Mouse (Mus musculus) hindbrain, postnatal 0 days (tissue): ENCODE results near the gene Bbs1. TPM values are rescaled to one million over a fixed set of nuclear protein-coding genes. Genes with fewer than 3 reads are reported as not detected.
A peak's percentile ranks its signal among the peaks of the same experiment; 100 is the strongest.

ENCODE experiments used
- ATAC-seq: fragments of 200-750 bp; cut with Nextera tagmentation; 2 replicates; pipeline ENCODE4 v1.8.0; 2017; ENCODE audit warnings: mild to moderate bottlenecking, moderate TSS enrichment, moderate library complexity
- DNase-seq: peaks from one replicate; pipeline ENCODE4 v3.0.0-alpha.2; 2015; ENCODE audit warnings: low spot score
- H3K27ac ChIP-seq: fragments of 300-500 bp; sonication (generic); 2 replicates; pipeline ENCODE4 v1.5.1; 2014; ENCODE audit warnings: mild to moderate bottlenecking
- H3K27me3 ChIP-seq: fragments of 300-500 bp; sonication (generic); 2 replicates; pipeline ENCODE4 v1.6.1; 2014; ENCODE audit warnings: low read length, mixed read lengths; ENCODE audit not compliant: insufficient read depth
- H3K36me3 ChIP-seq: fragments of 300-500 bp; sonication (generic); 2 replicates; pipeline ENCODE4 v1.6.1; 2014; ENCODE audit warnings: low read length, mixed read lengths; ENCODE audit not compliant: insufficient read depth
- H3K4me1 ChIP-seq: fragments of 300-500 bp; sonication (generic); 2 replicates; pipeline ENCODE4 v1.6.1; 2014; ENCODE audit warnings: antibody characterized with exemption, low read length, mixed read lengths; ENCODE audit not compliant: insufficient read depth
- H3K4me2 ChIP-seq: fragments of 300-500 bp; sonication (generic); 2 replicates; pipeline ENCODE4 v1.6.1; 2014; ENCODE audit warnings: low read depth, mild to moderate bottlenecking, low read length, moderate library complexity, mixed read lengths
- H3K4me3 ChIP-seq: fragments of 300-500 bp; sonication (generic); 2 replicates; pipeline ENCODE4 v1.5.1; 2014; ENCODE audit warnings: low read length
- H3K9ac ChIP-seq: fragments of 300-500 bp; sonication (generic); replicated peaks from 2 replicates; pipeline ENCODE4 v1.6.1; 2014; ENCODE audit warnings: mild to moderate bottlenecking, low read length, moderate library complexity, mixed read lengths
- H3K9me3 ChIP-seq: fragments of 300-500 bp; sonication (generic); 2 replicates; pipeline ENCODE4 v1.6.1; 2016; ENCODE audit warnings: low read length, mixed read lengths
- CTCF ChIP-seq: IDR thresholded peaks from 2 replicates; pipeline ENCODE4 v1.5.1; 2016; ENCODE audit warnings: antibody characterized with exemption, control low read depth, low read depth
- WGBS: fragments of 180-500 bp; shearing (Covaris S2); extraction: QIAGEN DNeasy Blood & Tissue Kit; methylation state at CpG from one replicate; pipeline ENCODE4 v1.1.7; 2014; 5-methylcytosine and 5-hydroxymethylcytosine counted together
- polyA plus RNA-seq: library from polyadenylated mRNA; unstranded; fragments of >200 nt; fragmentation: Nextera tagmentation; extraction: Ambion mirVana; gene quantifications from 2 replicates; pipeline ENCODE4 v1.2.1, GENCODE M21; 2015
- total RNA-seq: library from RNA; depleted of rRNA; stranded (reverse); fragments of >200 nt; gene quantifications from 2 replicates; pipeline ENCODE4 v1.2.3, GENCODE M21; 2014; rRNA removed

The Bbs1 gene
- total and polyA plus RNA-seq, 2 experiments from 2014 or later, result 7.3 to 37.6 TPM

DNA sequence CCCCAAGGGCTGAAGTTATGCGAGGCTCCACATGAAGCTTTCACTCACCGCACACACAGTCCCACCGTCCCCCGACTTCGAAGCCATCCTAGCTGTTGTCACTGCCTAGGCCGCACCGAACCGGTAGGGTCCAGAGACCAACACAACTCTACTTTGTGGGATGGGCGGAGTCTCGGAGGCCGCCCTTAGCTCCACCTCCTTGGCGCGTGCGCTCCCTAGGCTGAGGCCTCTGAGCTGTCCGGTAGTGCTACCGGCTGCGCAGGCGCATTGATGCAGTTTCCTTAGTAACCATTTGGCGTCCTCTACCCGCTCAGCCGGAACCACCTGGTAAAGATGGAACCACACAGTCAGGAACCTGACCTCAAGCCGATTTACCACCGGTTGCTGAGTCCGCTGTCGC is 67.3 kb downstream of the Bbs1 start, which contains the start of the genes Ccs and Ccdc87:
Gene Ccs, minus strand, starts transcription at position 184 of the 400 bp plus-strand sequence.
Gene Ccdc87, plus strand, starts transcription at position 218 of the 400 bp plus-strand sequence.
- WGBS, result under 1% methylated on average over 25 of the region's 25 CpGs
- Histone ChIP-seq H3K4me1 (peaks cover 6% of the 10 kb centered on the region; the same call in 1 of the 2 replicates), H3K4me2 (peak within 1 kb of the TSS; percentile 98), H3K9me3 (no peaks in the 10 kb centered on the region), H3K4me3 (peak within 1 kb of the TSS; percentile 67), H3K27me3 (peaks cover 13% of the 10 kb centered on the region; the same call in 1 of the 2 replicates), H3K36me3 (no peaks in the 10 kb centered on the region), H3K27ac (peak within 1 kb of the TSS; percentile 37; the same call in 1 of the 2 replicates), H3K9ac (peak within 1 kb of the TSS; percentile 59)
- TF ChIP-seq CTCF, result no peak; the same call in none of the 2 replicates
- ATAC-seq (peak; percentile 98), DNase-seq (peak; percentile 98)

DNA sequence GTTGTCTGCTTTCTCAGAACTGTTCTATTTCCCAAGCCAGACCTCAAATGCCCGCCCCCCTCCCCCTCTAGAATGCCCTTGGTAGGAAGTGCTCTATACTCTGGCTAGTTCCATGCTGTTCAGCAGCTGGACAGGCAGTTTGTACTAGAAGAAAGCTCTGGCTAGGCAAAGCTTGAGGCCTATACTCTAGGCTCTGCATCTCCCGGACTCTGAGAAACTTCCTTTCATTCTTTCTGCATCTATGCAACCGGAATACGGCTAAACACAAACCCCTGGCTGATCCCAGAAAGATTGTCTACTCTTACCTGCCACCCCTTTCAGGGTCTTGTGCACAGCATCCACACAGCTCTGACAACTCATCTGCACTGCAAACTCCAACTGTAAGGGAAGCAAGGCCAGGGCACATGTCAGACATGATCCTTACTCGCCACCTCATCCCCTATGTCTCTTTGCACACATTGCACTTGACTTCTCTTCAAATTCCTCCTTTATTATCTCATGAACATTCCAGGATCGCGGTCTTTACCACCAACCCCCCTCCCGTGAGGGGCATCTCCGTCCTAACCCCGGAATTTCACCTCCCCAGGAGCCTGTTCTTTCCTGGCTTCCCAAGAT is 67.8 kb downstream of the Bbs1 start:
- 28% methylated on average over 10 of the region's 10 CpGs for WGBS
- H3K36me3 ChIP-seq, result no peaks in the 10 kb centered on the region
- peak overlapping the region; percentile 98 for H3K4me2 ChIP-seq
- DNase-seq, result no peak
- TF ChIP-seq CTCF, result no peak
- peak overlapping the region; percentile 59 for H3K9ac ChIP-seq
- H3K4me1 ChIP-seq, result peaks cover 6% of the 10 kb centered on the region; the same call in 1 of the 2 replicates
- ATAC-seq, result no peak; the same call in 1 of the 2 replicates
- peak overlapping the region; percentile 67 for H3K4me3 ChIP-seq
- H3K9me3 ChIP-seq, result no peaks in the 10 kb centered on the region
- H3K27me3 ChIP-seq, result peaks cover 13% of the 10 kb centered on the region; the same call in 1 of the 2 replicates
- peak overlapping the region; percentile 37; the same call in 1 of the 2 replicates for H3K27ac ChIP-seq

DNA sequence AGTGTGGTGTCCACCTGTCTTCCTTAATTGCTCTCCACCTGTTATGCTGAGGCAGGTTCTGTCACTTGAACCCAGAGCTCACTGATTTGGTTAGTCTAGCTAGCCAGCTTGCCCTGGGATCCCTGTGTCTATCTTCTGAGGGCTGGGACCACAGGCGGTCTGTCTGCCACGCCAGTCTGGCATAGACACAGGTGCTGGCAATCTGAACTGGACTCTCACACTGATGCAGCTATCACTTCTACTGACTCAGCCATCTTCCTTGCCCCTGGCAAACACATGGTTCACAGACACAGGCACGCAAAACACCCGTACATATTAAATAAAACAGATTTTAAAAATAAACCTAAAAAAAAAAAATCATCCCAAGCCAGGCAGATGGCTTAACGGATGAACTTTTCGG is 69.4 kb downstream of the Bbs1 start:
- Histone ChIP-seq H3K36me3 (no peaks in the 10 kb centered on the region; the same call in 1 of the 2 replicates), H3K9ac (no peak overlapping the region), H3K27me3 (peaks cover 13% of the 10 kb centered on the region; the same call in 1 of the 2 replicates), H3K4me2 (no peak overlapping the region), H3K4me3 (no peak overlapping the region), H3K9me3 (no peaks in the 10 kb centered on the region), H3K4me1 (peaks cover 6% of the 10 kb centered on the region; the same call in 1 of the 2 replicates), H3K27ac (no peak overlapping the region)
- WGBS, result 86% methylated on average over 6 of the region's 6 CpGs
- DNase-seq (no peak), ATAC-seq (no peak)
- TF ChIP-seq CTCF, result no peak

Other genes with a start within 250 kb of the Bbs1 start
- 1.3 and 4.2 TPM in 2 replicates for gene Gm960, start 208.0 kb downstream of the Bbs1 start, total RNA-seq
- 5.2 and 5.5 TPM in 2 replicates for gene Gm960, start 208.0 kb downstream of the Bbs1 start, polyA plus RNA-seq
- 143 and 164 TPM in 2 replicates for gene Sptbn2, start 195.5 kb downstream of the Bbs1 start, total RNA-seq
- 17.9 TPM in 2 replicates for gene Sptbn2, start 195.5 kb downstream of the Bbs1 start, polyA plus RNA-seq
- 59.2 and 69.4 TPM in 2 replicates for gene Rbm4b, start 150.1 kb downstream of the Bbs1 start, total RNA-seq
- 81.8 and 84.8 TPM in 2 replicates for gene Rbm4b, start 150.1 kb downstream of the Bbs1 start, polyA plus RNA-seq
- gene Rbm4, start 112.7 kb downstream of the Bbs1 start, total RNA-seq, result 85.3 and 85.6 TPM in 2 replicates
- 39.7 and 40.9 TPM in 2 replicates for gene Rbm4, start 112.7 kb downstream of the Bbs1 start, polyA plus RNA-seq
- gene Gm21992, start 95.0 kb downstream of the Bbs1 start, total RNA-seq, result 6.9 and 9.8 TPM in 2 replicates
- 11.9 and 19.8 TPM in 2 replicates for gene Gm21992, start 95.0 kb downstream of the Bbs1 start, polyA plus RNA-seq
- 40.1 and 45.6 TPM in 2 replicates for gene Rbm14, start 95.0 kb downstream of the Bbs1 start, total RNA-seq
- 37.5 TPM in 2 replicates for gene Rbm14, start 95.0 kb downstream of the Bbs1 start, polyA plus RNA-seq
- 21.2 and 32.0 TPM in 2 replicates for gene Ccs, start 67.3 kb downstream of the Bbs1 start, total RNA-seq
- 48.4 and 51.1 TPM in 2 replicates for gene Ccs, start 67.3 kb downstream of the Bbs1 start, polyA plus RNA-seq
- 0.72 and 0.89 TPM in 2 replicates for gene Ccdc87, start 67.3 kb downstream of the Bbs1 start, total RNA-seq
- gene Ccdc87, start 67.3 kb downstream of the Bbs1 start, polyA plus RNA-seq, result 0.71 and 0.83 TPM in 2 replicates
- 80.2 and 147 TPM in 2 replicates for gene Ctsf, start 51.5 kb downstream of the Bbs1 start, total RNA-seq
- gene Ctsf, start 51.5 kb downstream of the Bbs1 start, polyA plus RNA-seq, result 98.2 and 106 TPM in 2 replicates
- 6.8 and 8.4 TPM in 2 replicates for gene Actn3, start 28.7 kb downstream of the Bbs1 start, total RNA-seq
- 3.8 and 3.9 TPM in 2 replicates for gene Actn3, start 28.7 kb downstream of the Bbs1 start, polyA plus RNA-seq
- gene Zdhhc24, start 28.0 kb downstream of the Bbs1 start, total RNA-seq, result 29.1 and 30.7 TPM in 2 replicates
- 17.4 and 20.9 TPM in 2 replicates for gene Zdhhc24, start 28.0 kb downstream of the Bbs1 start, polyA plus RNA-seq
- 94.0 and 111 TPM in 2 replicates for gene Dpp3, start 21.7 kb upstream of the Bbs1 start, total RNA-seq
- 78.3 and 79.2 TPM in 2 replicates for gene Dpp3, start 21.7 kb upstream of the Bbs1 start, polyA plus RNA-seq
- 11.9 and 13.4 TPM in 2 replicates for gene Peli3, start 36.5 kb upstream of the Bbs1 start, total RNA-seq
- gene Peli3, start 36.5 kb upstream of the Bbs1 start, polyA plus RNA-seq, result 8.1 and 8.6 TPM in 2 replicates
- 83.5 and 90.4 TPM in 2 replicates for gene Mrpl11, start 55.5 kb upstream of the Bbs1 start, total RNA-seq
- 138 and 139 TPM in 2 replicates for gene Mrpl11, start 55.5 kb upstream of the Bbs1 start, polyA plus RNA-seq
- gene Npas4, start 83.7 kb upstream of the Bbs1 start, total RNA-seq, result 1.9 and 3.0 TPM in 2 replicates
- gene Npas4, start 83.7 kb upstream of the Bbs1 start, polyA plus RNA-seq, result 0.13 and 0.20 TPM in 2 replicates
- 13.9 and 22.5 TPM in 2 replicates for gene Slc29a2, start 117.2 kb upstream of the Bbs1 start, total RNA-seq
- 15.5 and 16.3 TPM in 2 replicates for gene Slc29a2, start 117.2 kb upstream of the Bbs1 start, polyA plus RNA-seq
- gene B4gat1, start 132.2 kb upstream of the Bbs1 start, total RNA-seq, result 166 and 178 TPM in 2 replicates
- 166 and 174 TPM in 2 replicates for gene B4gat1, start 132.2 kb upstream of the Bbs1 start, polyA plus RNA-seq
- gene AC124502.3, start 132.3 kb upstream of the Bbs1 start, total RNA-seq, result 4.5 and 8.5 TPM in 2 replicates
- 2.4 and 3.0 TPM in 2 replicates for gene AC124502.3, start 132.3 kb upstream of the Bbs1 start, polyA plus RNA-seq
- gene Brms1, start 134.7 kb upstream of the Bbs1 start, total RNA-seq, result 5.0 and 5.5 TPM in 2 replicates
- gene Brms1, start 134.7 kb upstream of the Bbs1 start, polyA plus RNA-seq, result 22.5 and 22.6 TPM in 2 replicates
- gene Rin1, start 143.9 kb upstream of the Bbs1 start, total RNA-seq, result 0.93 and 2.0 TPM in 2 replicates
- gene Rin1, start 143.9 kb upstream of the Bbs1 start, polyA plus RNA-seq, result 0.72 and 0.86 TPM in 2 replicates
- gene Cd248, start 161.4 kb upstream of the Bbs1 start, total RNA-seq, result 15.4 and 16.4 TPM in 2 replicates
- 10.7 and 12.5 TPM in 2 replicates for gene Cd248, start 161.4 kb upstream of the Bbs1 start, polyA plus RNA-seq
- 68.9 and 76.6 TPM in 2 replicates for gene Tmem151a, start 178.9 kb upstream of the Bbs1 start, total RNA-seq
- gene Tmem151a, start 178.9 kb upstream of the Bbs1 start, polyA plus RNA-seq, result 61.0 and 71.5 TPM in 2 replicates
- 59.7 and 69.0 TPM in 2 replicates for gene Yif1a, start 181.9 kb upstream of the Bbs1 start, total RNA-seq
- 66.6 and 68.0 TPM in 2 replicates for gene Yif1a, start 181.9 kb upstream of the Bbs1 start, polyA plus RNA-seq
- gene Cnih2, start 191.9 kb upstream of the Bbs1 start, total RNA-seq, result 549 and 573 TPM in 2 replicates
- gene Cnih2, start 191.9 kb upstream of the Bbs1 start, polyA plus RNA-seq, result 358 and 397 TPM in 2 replicates
- 272 and 291 TPM in 2 replicates for gene Rab1b, start 200.4 kb upstream of the Bbs1 start, total RNA-seq
- gene Rab1b, start 200.4 kb upstream of the Bbs1 start, polyA plus RNA-seq, result 229 and 230 TPM in 2 replicates
- 191 and 227 TPM in 2 replicates for gene Klc2, start 211.9 kb upstream of the Bbs1 start, total RNA-seq
- gene Klc2, start 211.9 kb upstream of the Bbs1 start, polyA plus RNA-seq, result 75.6 and 76.6 TPM in 2 replicates